Mouse (Mus musculus): Measurements from ENCODE around the gene Tmem132c. TPM values are rescaled to one million over a fixed set of nuclear protein-coding genes. Genes with fewer than 3 reads are reported as not detected.

Gene Tmem132c
- total and polyA plus RNA-seq, 2 experiments, result under 0.01 TPM; not detected in 1

GRCm38 (mm10) chr5:127227929-127228595, 13.5 kb upstream of the Tmem132c start:
- DNase-seq (ENCODE audit: extremely low read depth, low read depth, low spot score), result no peak
- Histone ChIP-seq H3K79me2 (ENCODE audit: control insufficient read depth, insufficient read depth, low read length) (no peaks in the 10 kb centered on the region), H3K36me3 (ENCODE audit: control insufficient read depth, insufficient read depth, low read length) (no peaks in the 10 kb centered on the region), H3K4me3 (ENCODE audit: insufficient read depth, low read depth, low read length) (no peak overlapping the region), H3K27ac (replicated peaks; ENCODE audit: insufficient read depth, low read depth, low read length) (no peak overlapping the region), H3K9ac (ENCODE audit: low read depth, low read length) (no peak overlapping the region), H3K4me1 (ENCODE audit: control insufficient read depth, insufficient read depth, low read length) (no peaks in the 10 kb centered on the region), H3K27me3 (ENCODE audit: control insufficient read depth, insufficient read depth, low read length) (no peaks in the 10 kb centered on the region)
- WGBS, result 7% methylated on average over 14 of the region's 14 CpGs
- no peak for TF ChIP-seq POLR2A (IDR thresholded peaks at IDR 0.05; ENCODE audit: extremely low read depth, insufficient read depth, low read length)
- TF ChIP-seq CTCF (IDR thresholded peaks at IDR 0.05; ENCODE audit: low read depth, low read length), result no peak

- H3K27me3 ChIP-seq (ENCODE audit: control insufficient read depth, insufficient read depth, low read length), result peaks cover 3% of the 10 kb centered on the region; the same call in 1 of the 2 replicates
- no peak for DNase-seq (ENCODE audit: extremely low read depth, low read depth, low spot score)
- no peaks in the 10 kb centered on the region for H3K36me3 ChIP-seq (ENCODE audit: control insufficient read depth, insufficient read depth, low read length)
- TF ChIP-seq CTCF (IDR thresholded peaks at IDR 0.05; ENCODE audit: low read depth, low read length) (no peak), POLR2A (IDR thresholded peaks at IDR 0.05; ENCODE audit: extremely low read depth, insufficient read depth, low read length) (no peak)
- H3K4me1 ChIP-seq (ENCODE audit: control insufficient read depth, insufficient read depth, low read length), result no peaks in the 10 kb centered on the region
- H3K79me2 ChIP-seq (ENCODE audit: control insufficient read depth, insufficient read depth, low read length), result no peaks in the 10 kb centered on the region
- H3K9ac ChIP-seq (ENCODE audit: low read depth, low read length), result no peak overlapping the region
- 10% methylated on average over 7 of the region's 7 CpGs for WGBS
- H3K27ac ChIP-seq (replicated peaks; ENCODE audit: insufficient read depth, low read depth, low read length), result no peak overlapping the region
- no peak overlapping the region for H3K4me3 ChIP-seq (ENCODE audit: insufficient read depth, low read depth, low read length)
These were observed 6.9 kb upstream of the Tmem132c start for GRCm38 (mm10) chr5:127234715-127235114.

- Histone ChIP-seq H3K4me1 (ENCODE audit: control insufficient read depth, insufficient read depth, low read length) (no peaks in the 10 kb centered on the region), H3K79me2 (ENCODE audit: control insufficient read depth, insufficient read depth, low read length) (no peaks in the 10 kb centered on the region), H3K9ac (ENCODE audit: low read depth, low read length) (no peak overlapping the region), H3K4me3 (ENCODE audit: insufficient read depth, low read depth, low read length) (no peak overlapping the region), H3K36me3 (ENCODE audit: control insufficient read depth, insufficient read depth, low read length) (no peaks in the 10 kb centered on the region), H3K27ac (replicated peaks; ENCODE audit: insufficient read depth, low read depth, low read length) (no peak overlapping the region), H3K27me3 (ENCODE audit: control insufficient read depth, insufficient read depth, low read length) (peaks cover 3% of the 10 kb centered on the region; the same call in 1 of the 2 replicates)
- peak; percentile 0 for DNase-seq (ENCODE audit: extremely low read depth, low read depth, low spot score)
- 7% methylated on average over 11 of the region's 11 CpGs for WGBS
- TF ChIP-seq POLR2A (IDR thresholded peaks at IDR 0.05; ENCODE audit: extremely low read depth, insufficient read depth, low read length) (no peak), CTCF (IDR thresholded peaks at IDR 0.05; ENCODE audit: low read depth, low read length) (peak; percentile 69)
These were observed 6.4 kb upstream of the Tmem132c start for GRCm38 (mm10) chr5:127235203-127235602.

- Histone ChIP-seq H3K9ac (ENCODE audit: low read depth, low read length) (no peak overlapping the region), H3K36me3 (ENCODE audit: control insufficient read depth, insufficient read depth, low read length) (no peaks in the 10 kb centered on the region), H3K4me3 (ENCODE audit: insufficient read depth, low read depth, low read length) (no peak overlapping the region), H3K27ac (replicated peaks; ENCODE audit: insufficient read depth, low read depth, low read length) (no peak overlapping the region), H3K79me2 (ENCODE audit: control insufficient read depth, insufficient read depth, low read length) (no peaks in the 10 kb centered on the region), H3K4me1 (ENCODE audit: control insufficient read depth, insufficient read depth, low read length) (no peaks in the 10 kb centered on the region), H3K27me3 (ENCODE audit: control insufficient read depth, insufficient read depth, low read length) (peaks cover 21% of the 10 kb centered on the region)
- TF ChIP-seq CTCF (IDR thresholded peaks at IDR 0.05; ENCODE audit: low read depth, low read length) (no peak), POLR2A (IDR thresholded peaks at IDR 0.05; ENCODE audit: extremely low read depth, insufficient read depth, low read length) (no peak)
- DNase-seq (ENCODE audit: extremely low read depth, low read depth, low spot score), result no peak
- WGBS, result 58% methylated on average over 7 of the region's 7 CpGs
These were observed 1.9 kb upstream of the Tmem132c start for GRCm38 (mm10) chr5:127239706-127240105.

- H3K4me1 ChIP-seq (ENCODE audit: control insufficient read depth, insufficient read depth, low read length), result no peaks in the 10 kb centered on the region
- H3K27me3 ChIP-seq (ENCODE audit: control insufficient read depth, insufficient read depth, low read length), result peaks cover 18% of the 10 kb centered on the region
- H3K36me3 ChIP-seq (ENCODE audit: control insufficient read depth, insufficient read depth, low read length), result no peaks in the 10 kb centered on the region
- H3K27ac ChIP-seq (replicated peaks; ENCODE audit: insufficient read depth, low read depth, low read length), result no peak overlapping the region
- TF ChIP-seq CTCF (IDR thresholded peaks at IDR 0.05; ENCODE audit: low read depth, low read length), result no peak
- TF ChIP-seq POLR2A (IDR thresholded peaks at IDR 0.05; ENCODE audit: extremely low read depth, insufficient read depth, low read length), result no peak
- no peaks in the 10 kb centered on the region for H3K79me2 ChIP-seq (ENCODE audit: control insufficient read depth, insufficient read depth, low read length)
- 15% methylated on average over 4 of the region's 4 CpGs for WGBS
- H3K4me3 ChIP-seq (ENCODE audit: insufficient read depth, low read depth, low read length), result no peak overlapping the region
- H3K9ac ChIP-seq (ENCODE audit: low read depth, low read length), result no peak overlapping the region
- DNase-seq (ENCODE audit: extremely low read depth, low read depth, low spot score), result no peak
These were observed 962 bp upstream of the Tmem132c start for GRCm38 (mm10) chr5:127240646-127241045.
